Mouse (Mus musculus) megakaryocyte, embryonic 14.5 days (primary cell): ENCODE data around the gene Slc22a22.

Source experiments
- FLI1 ChIP-seq: IDR thresholded peaks from 2 replicates; pipeline ENCODE4 v1.6.1; 2012; ENCODE audit warnings: low read length, inconsistent platforms, mixed read lengths
- GATA1 ChIP-seq: IDR thresholded peaks from 3 replicates; pipeline ENCODE4 v1.6.1; 2012; ENCODE audit warnings: mixed read lengths, low read length, inconsistent platforms, borderline replicate concordance

GRCm38 (mm10) chr15:57230439-57230838 is 247.0 kb downstream of the Slc22a22 start:
- TF ChIP-seq GATA1 (no peak), FLI1 (no peak)
